Mouse (Mus musculus) left cerebral cortex, adult 8-10 months (tissue): ENCODE results near the gene Pax7. TPM values are rescaled to one million over a fixed set of nuclear protein-coding genes. Genes with fewer than 3 reads are reported as not detected.

Experiments
- DNase-seq, 2 experiments: peaks; one replicate each; pipeline ENCODE4 v3.0.0; 2022; ENCODE audit warnings: low spot score in 2 of 2
- total RNA-seq, 4 experiments: library from RNA; stranded (reverse); gene quantifications; 2 replicates each; pipeline ENCODE4 v1.2.4; 2022

Pax7 gene
- total RNA-seq: 1 to 10 TPM in 1 of 4 experiments, under 1 TPM in 1, not detected in 2; 0.20 to 1.0 TPM

GRCm38 (mm10) chr4:139833036-139833634 is at the start of gene Pax7:
Gene Pax7 (minus strand): TSS chr4:139833528.
- no peak for DNase-seq

GRCm38 (mm10) chr4:139881796-139882195 is 48.5 kb upstream of the Pax7 start:
- no peak for DNase-seq

GRCm38 (mm10) chr4:139879324-139879723 is 46.0 kb upstream of the Pax7 start:
- DNase-seq: no peak

- no peak for DNase-seq
Measured at GRCm38 (mm10) chr4:139878443-139878842, 45.1 kb upstream of the Pax7 start.

- peak; percentile 36 to 56 for DNase-seq
Measured at GRCm38 (mm10) chr4:139877269-139877668, 43.9 kb upstream of the Pax7 start.

GRCm38 (mm10) chr4:139872595-139872994 is 39.3 kb upstream of the Pax7 start:
- peak in 1 of 2 experiments; percentile 39 for DNase-seq

DNA sequence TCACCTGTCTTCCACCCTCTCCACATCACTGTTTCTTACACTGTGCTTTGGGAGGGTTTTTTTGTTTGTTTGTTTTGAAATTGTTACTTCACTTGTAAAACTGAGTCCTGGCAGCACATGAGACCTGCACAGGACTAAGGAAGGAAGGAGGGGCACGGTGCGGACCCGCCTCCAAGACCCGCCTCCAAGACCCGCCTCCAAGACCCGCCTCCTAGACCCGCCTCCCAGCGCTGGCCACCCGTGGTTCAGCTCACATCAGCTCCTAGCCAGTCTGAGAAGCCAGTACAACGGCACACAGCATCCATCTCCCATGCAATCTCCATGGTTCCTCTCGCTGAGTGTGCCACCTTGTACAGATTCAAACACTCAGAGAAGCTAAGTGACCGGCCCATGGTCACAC is 38.4 kb upstream of the Pax7 start:
- no peak for DNase-seq

DNA sequence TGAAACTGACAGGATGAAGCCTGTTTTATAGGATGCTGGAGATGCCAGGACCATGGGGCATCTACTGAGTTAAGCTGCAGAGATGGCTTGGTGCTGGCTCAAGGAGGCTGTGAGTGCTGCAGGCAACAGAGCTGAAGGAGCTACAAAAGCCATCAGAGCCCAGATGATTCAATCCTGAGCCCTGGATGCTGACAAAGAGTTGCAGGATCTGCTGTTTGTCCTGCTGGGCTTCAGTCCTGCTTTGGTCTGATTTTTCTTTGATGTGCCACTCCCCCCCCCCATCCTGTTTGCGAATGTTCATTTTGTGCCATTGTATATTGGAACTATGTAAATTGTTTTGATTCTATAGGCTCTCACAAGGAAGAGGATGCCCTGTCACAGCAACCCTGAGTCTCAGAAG is 29.9 kb upstream of the Pax7 start:
- DNase-seq: no peak

- peak; percentile 57 to 91 for DNase-seq
Measured at GRCm38 (mm10) chr4:139858635-139859176, 25.4 kb upstream of the Pax7 start.

DNA sequence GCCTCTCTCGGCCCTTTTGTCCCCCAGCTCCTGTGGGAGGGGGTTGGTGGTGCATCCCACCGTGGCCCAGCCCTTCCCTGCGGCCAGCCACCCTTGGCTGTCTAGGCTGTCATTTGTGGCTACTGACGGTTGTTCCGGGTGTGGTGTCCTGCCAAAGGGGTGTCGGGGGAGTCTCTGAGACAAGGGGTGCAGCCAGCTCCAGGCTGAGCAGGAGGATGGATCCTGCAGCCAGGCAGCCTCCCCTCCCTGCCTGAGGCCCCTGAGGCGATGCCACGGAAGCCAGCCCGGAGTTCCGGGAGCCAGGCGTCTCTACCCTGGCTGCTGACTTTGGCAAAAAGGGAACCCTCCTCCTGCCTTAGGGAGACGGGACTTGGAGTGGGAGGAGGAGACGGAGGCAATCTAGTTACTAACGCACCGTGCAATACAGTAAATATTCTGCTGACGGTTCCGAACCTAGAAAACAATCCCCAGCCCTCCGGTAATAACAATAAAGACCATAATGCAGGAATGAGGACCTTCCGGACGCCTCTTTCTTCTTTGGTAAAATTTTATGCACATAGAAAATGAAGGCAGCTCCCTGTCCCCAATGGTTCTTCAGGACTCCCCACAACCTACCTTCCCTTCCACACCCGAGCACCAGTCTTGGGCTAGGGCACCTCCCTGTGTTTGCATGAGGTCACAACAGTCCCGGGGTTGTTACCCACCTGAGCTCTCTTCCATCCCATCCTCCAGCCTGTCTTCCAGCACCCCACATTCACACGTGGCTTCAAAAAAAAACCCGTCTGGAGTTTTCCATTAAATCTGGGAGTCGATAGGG is 19.1 kb upstream of the Pax7 start:
- DNase-seq: no peak

DNA sequence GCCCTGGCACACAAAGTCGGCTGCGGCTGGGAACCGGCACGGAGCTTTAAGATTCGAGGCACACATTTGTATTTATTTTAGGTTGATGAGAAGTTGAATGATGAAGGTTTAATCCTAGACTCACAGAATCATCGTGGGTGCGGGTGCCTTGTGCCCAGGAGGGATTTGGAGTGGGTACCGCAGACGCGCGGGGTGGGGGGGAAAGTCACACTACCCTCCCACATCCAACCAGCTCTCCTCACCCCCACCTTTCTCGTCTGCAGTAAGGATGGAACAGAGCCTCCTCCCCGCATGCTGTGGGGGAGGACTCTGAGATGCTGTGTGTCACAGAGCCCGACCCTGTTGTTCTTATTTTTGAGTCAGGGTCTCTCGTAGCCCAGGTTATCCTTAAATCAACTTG is 18.1 kb upstream of the Pax7 start:
- DNase-seq: peak in 1 of 2 experiments; percentile 11

DNA sequence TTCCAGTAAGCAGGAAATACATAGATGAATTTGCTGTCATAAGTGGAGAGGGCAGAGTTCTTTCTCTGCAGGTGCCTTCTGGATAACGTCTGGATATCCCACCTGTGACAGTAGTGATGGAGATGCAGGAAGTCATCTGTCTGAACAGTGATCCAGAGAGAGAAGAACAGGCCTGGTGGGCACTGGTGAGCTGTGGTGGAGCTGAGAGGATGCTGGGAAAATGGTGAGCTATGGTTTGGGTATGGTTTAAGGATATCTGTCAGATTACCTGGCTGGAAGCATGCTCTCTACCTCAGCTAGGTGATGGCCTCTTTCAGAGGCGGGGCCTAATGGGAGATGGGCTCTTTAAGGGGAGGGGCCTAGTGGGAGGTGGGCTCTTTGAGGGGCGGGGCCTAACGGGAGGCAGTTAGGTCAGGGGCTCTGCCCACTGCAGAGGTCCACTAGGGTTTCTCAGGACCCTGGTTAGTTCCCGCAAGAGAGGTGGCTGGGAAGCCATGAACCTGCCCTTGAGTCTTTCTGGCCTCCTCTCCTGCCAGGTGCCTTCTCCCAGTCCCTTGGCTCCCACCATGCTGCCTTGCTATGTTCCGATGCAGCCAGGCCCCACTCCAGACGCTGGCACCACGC is 17.3 kb upstream of the Pax7 start:
- no peak for DNase-seq

DNA sequence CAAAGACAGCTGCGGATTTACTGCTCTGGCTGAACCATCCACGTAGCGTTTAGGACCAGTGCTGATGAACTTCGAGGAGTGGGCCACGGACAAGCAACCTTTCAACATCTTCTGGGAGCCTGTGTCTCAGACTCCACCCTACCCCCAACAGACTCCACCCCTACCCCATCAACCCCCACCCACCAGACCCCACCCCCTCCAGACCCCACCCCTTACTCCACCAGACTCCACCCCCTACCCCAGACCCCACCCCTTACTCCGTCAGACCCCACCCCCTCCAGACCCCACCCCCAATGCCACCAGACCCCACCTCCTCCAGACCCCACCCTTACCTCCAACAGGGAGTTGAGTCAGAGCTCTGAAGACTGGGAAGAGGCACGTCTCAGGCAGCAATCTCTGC is 10.1 kb upstream of the Pax7 start:
- no peak for DNase-seq

- DNase-seq: no peak
Measured at GRCm38 (mm10) chr4:139842919-139843318, 9.6 kb upstream of the Pax7 start.

DNA sequence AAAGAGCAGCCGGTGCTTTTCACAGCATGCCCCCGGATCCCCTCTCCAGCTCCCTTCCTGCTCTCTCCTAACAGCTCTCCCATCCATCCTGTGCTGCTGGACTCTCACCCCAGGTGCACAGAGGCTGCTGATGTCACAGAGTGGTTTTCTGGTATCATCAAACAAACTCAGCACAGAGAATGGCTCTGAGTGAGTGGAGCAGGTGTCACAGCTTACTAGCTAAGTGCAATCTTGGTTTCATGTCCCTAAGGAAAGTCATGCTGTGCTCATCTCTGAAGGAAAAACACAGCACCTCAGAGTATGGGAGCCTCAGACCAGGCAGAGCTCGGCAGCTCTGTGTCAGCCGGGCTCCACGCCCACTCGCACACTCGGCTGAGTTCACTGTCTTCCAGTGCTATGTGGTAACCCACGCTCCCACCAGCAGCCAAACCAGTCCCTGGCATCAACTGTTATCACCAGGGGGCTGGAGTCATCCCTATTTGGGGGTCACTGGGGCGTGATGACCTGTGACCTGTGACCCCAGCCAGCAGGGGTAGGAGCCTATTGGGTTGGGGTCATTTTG is 7.7 kb upstream of the Pax7 start:
- DNase-seq: no peak

- DNase-seq: no peak
Measured at GRCm38 (mm10) chr4:139840442-139840841, 7.1 kb upstream of the Pax7 start.

- DNase-seq: no peak
Measured at GRCm38 (mm10) chr4:139836681-139837080, 3.4 kb upstream of the Pax7 start.

GRCm38 (mm10) chr4:139836196-139836595 is 2.9 kb upstream of the Pax7 start:
- no peak for DNase-seq

DNA sequence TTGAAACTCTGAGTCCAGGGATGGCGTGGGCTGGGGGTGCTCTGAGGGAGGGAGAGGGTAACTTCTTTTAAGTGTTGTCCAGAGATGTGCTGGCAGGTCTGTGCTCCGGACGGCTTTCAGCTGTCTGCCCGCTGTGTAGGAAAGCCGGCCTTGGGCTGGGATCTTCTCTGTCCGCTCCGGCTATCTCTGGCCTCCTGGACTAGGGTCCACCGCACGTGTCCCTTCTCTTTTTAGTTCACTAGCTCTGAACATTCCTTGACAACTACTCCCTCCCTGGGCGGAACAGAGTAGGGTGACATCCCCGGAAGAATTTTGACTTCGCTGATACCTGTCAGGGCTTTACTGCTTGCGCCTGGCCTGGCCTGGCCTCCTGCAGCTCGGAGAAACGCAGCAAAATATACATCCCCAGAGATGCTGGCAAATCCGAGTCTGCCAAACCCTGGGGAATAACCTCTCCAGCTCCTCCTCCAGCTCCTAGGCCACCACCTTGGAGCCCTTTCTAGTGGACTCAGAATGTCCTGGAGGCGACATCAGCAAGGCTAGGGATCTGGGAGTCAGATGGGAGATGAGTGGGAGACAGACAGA is 581 bp upstream of the Pax7 start:
- DNase-seq: no peak

- no peak for DNase-seq
Measured at GRCm38 (mm10) chr4:139832281-139833035, 870 bp downstream of the Pax7 start.
